Mouse (Mus musculus): ENCODE data around the gene Ntn5.

DNA sequence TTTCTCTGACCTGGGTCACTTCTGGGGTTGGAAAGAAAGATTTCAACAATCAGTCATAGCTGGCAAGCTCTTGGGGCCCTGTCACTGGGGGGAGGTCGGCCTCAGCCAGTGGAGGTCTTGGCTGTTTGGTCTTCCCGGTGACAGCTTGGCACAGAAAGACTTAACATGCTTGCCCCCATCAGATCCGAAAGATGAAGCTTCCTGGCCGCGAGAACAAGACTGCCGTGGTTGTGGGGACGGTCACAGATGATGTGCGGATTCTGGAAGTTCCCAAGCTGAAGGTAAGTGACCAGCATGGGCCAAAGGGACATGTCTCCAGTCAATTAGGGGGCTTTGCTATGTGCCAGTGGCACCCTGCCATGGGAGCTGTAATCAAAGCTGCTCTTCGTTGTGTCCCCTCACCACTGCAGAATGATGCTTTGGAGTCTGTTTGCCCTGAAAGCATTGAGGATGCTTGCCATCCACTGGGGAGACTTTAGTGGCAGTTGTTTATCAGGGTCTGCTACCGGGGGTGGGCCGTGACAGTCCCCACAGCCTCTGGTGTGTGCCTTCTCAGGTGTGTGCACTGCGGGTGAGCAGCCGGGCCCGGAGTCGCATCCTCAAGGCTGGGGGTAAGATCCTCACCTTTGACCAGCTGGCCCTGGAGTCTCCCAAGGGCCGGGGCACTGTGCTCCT is 36.1 kb downstream of the Ntn5 start:
- TF ChIP-seq POLR2A (IDR thresholded peaks at IDR 0.05; ENCODE audit: borderline replicate concordance, extremely low read depth, low read depth, low read length) (no peak), CTCF (IDR thresholded peaks at IDR 0.05; ENCODE audit: insufficient read depth, low read length) (no peak)
